Mouse (Mus musculus): ENCODE data around the gene Sgk1. TPM values are rescaled to one million over a fixed set of nuclear protein-coding genes. Genes with fewer than 3 reads are reported as not detected.
A peak's percentile ranks its signal among the peaks of the same experiment; 100 is the strongest.

Gene Sgk1
- 32.8 and 41.7 TPM in 2 replicates for polyA plus RNA-seq (2016; fragmentation: Nextera tagmentation; extraction: Ambion mirVana)

DNA sequence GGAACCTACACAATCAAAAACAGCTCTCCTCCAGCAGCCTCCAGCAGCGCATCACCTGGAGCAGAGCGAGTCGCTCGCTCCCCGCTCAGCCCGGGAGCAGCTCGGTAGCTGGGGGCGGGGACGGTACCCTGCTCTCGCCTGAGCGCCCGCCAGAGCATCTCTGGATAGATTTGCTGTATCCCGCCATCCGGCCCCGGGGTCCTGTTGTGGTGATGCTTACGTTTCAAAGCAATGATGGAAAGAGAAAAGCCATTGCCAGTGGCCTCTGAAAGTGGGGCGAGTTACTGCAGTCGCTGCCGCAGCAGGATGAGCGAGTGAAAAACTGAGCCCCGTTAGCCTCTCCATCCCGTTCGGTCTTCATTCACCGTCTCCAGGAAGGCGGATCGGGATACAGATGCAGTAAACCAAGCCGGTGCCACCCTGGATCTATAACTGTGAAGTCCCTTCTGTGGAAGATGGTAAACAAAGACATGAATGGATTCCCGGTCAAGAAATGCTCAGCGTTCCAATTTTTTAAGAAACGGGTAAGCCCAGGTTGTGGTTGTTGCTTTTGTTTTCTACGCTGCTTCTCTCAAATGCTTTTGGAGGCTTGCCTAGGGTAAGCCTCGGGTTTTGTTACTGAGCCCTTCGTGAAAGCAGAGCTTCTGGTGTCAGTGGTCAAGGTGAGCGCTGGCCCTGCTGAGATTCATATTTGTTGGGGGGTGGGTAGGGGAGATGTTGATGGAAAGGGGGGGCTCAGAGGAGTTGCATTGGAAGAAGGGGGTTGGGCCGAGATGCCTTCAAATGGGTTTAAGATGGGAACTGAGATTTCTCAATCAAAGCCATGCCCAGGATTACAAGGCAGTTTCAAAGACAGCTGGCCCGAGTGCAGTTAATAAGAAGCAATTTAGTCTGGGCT is at the start of gene Sgk1:
Gene Sgk1 (plus strand): TSS at position 1 of the 898 bp plus-strand sequence.
- WGBS: under 1% methylated on average over 36 of the region's 36 CpGs
- Histone ChIP-seq H3K9me3 (no peaks in the 10 kb centered on the region), H3K27me3 (no peaks in the 10 kb centered on the region), H3K27ac (peak within 1 kb of the TSS; percentile 43), H3K4me3 (peak within 1 kb of the TSS; percentile 43), H3K36me3 (no peaks in the 10 kb centered on the region), H3K9ac (peak within 1 kb of the TSS; percentile 47), H3K4me1 (peaks cover 22% of the 10 kb centered on the region), H3K4me2 (replicated peaks) (peak within 1 kb of the TSS; percentile 63)
- no peak for ATAC-seq (ENCODE audit: insufficient number of reproducible peaks, insufficient read depth, low FRiP score, low TSS enrichment)

GRCm38 (mm10) chr10:21832282-21832681 is 49.7 kb upstream of the Sgk1 start:
- Histone ChIP-seq H3K4me1 (peaks cover 15% of the 10 kb centered on the region), H3K36me3 (no peaks in the 10 kb centered on the region), H3K9ac (no peak overlapping the region), H3K4me2 (replicated peaks) (no peak overlapping the region), H3K4me3 (no peak overlapping the region), H3K27me3 (0 out of 2 replicates have a peak, but pooled peaks cover 4% of the 10 kb centered on the region), H3K9me3 (no peaks in the 10 kb centered on the region), H3K27ac (no peak overlapping the region)
- 66% methylated on average over 2 of the region's 2 CpGs for WGBS
- no peak for ATAC-seq (ENCODE audit: insufficient number of reproducible peaks, insufficient read depth, low FRiP score, low TSS enrichment)

GRCm38 (mm10) chr10:21833757-21834156 is 48.2 kb upstream of the Sgk1 start:
- H3K9ac ChIP-seq: no peak overlapping the region
- 0 out of 2 replicates have a peak, but pooled peaks cover 4% of the 10 kb centered on the region for H3K27me3 ChIP-seq
- WGBS: 78% methylated on average over 3 of the region's 3 CpGs
- peaks cover 12% of the 10 kb centered on the region for H3K4me1 ChIP-seq
- no peak overlapping the region for H3K4me2 ChIP-seq (replicated peaks)
- H3K9me3 ChIP-seq: no peaks in the 10 kb centered on the region
- ATAC-seq (ENCODE audit: insufficient number of reproducible peaks, insufficient read depth, low FRiP score, low TSS enrichment): no peak
- H3K27ac ChIP-seq: no peak overlapping the region
- no peak overlapping the region for H3K4me3 ChIP-seq
- H3K36me3 ChIP-seq: no peaks in the 10 kb centered on the region

DNA sequence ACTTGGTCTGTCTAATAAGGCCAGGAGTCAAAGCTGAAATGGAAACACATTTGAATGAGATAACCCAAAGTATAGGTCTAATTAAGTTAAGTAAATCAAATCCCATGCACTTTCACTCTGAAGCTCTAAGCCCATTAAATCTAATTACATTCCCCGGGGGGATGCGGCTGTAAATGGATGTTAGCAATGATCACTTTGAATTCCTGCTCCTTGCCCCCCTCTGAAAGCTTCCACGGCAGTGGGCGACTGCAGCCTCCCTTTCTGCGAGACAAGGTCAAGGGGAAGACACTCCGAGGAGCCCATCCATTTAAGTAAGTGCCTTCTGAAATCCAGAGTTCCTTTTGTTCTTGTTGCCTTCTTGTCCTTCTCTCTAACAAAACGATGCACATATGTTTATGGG is 46.9 kb upstream of the Sgk1 start:
- H3K9ac ChIP-seq: no peak overlapping the region
- no peak overlapping the region for H3K4me3 ChIP-seq
- 0 out of 2 replicates have a peak, but pooled peaks cover 5% of the 10 kb centered on the region for H3K4me1 ChIP-seq
- no peak for ATAC-seq (ENCODE audit: insufficient number of reproducible peaks, insufficient read depth, low FRiP score, low TSS enrichment)
- H3K4me2 ChIP-seq (replicated peaks): no peak overlapping the region
- 24% methylated on average over 7 of the region's 7 CpGs for WGBS
- H3K36me3 ChIP-seq: no peaks in the 10 kb centered on the region
- H3K27ac ChIP-seq: no peak overlapping the region
- no peaks in the 10 kb centered on the region for H3K9me3 ChIP-seq
- H3K27me3 ChIP-seq: 0 out of 2 replicates have a peak, but pooled peaks cover 4% of the 10 kb centered on the region

DNA sequence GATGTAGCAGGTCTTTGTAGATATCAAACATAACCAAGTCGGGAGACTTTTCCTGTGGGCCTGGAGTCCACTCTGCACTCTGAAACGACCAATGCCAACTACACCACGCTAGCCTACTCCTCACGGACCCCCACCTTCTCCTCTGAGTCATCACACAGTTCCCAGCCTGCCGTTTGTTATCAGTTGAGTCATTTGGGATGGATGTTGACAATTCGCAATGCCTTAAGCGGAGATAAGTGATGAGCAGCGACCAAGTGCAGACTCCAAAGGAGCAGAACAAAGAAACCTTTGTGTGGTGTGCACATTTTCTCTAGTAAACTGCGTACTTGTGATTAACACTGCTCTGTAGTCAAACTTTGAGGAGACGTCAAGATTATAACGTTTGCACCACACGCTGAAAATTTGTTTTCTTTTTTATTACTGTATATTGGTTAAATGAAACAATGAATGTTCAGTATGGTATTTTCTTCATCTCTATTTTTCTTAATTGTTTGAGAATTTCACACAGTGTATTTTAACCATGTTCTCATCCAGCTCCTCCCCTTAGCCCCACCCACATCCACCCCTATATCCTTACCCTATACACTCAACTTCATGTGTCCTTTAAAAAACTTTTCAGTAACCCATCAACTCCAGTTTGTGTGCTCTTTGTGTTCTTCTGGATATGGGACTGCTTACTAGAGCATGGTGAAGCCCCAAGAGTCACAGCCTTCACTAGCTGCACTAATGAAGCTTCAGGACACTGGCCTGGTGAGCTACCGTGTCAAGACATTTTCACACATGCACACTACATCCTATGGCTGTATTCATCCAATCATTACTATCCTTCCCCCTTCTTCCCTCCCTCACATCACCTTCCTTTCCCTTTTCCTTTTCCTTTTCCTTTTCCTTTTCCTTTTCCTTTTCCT is 42.5 kb upstream of the Sgk1 start:
- Histone ChIP-seq H3K36me3 (no peaks in the 10 kb centered on the region), H3K4me3 (no peak overlapping the region), H3K4me1 (peaks cover 12% of the 10 kb centered on the region; the same call in 1 of the 2 replicates), H3K9me3 (no peaks in the 10 kb centered on the region), H3K9ac (no peak overlapping the region), H3K27me3 (0 out of 2 replicates have a peak, but pooled peaks cover 4% of the 10 kb centered on the region), H3K27ac (no peak overlapping the region), H3K4me2 (replicated peaks) (no peak overlapping the region)
- 56% methylated on average over 13 of the region's 13 CpGs for WGBS
- ATAC-seq (ENCODE audit: insufficient number of reproducible peaks, insufficient read depth, low FRiP score, low TSS enrichment): no peak

DNA sequence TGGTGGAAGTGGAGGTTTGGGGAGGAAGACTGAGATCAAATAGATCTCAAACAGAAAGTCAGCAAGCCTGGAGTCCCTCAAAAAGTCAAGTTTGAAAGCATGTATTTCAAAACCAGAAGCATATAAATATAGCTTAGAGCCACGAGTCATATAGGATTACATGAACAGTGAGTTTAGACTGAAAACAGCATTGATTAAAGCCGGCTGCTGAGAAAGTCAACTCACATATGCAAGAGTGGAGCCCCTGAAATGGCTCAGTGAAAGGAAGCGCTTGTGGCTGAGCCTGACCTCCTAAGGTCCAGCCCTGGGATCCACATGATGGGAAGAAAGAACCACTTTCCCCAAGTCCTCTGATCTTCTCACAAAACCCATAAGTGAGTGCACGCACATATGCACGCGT is 38.7 kb upstream of the Sgk1 start:
- H3K9me3 ChIP-seq: no peaks in the 10 kb centered on the region
- H3K9ac ChIP-seq: no peak overlapping the region
- no peak for ATAC-seq (ENCODE audit: insufficient number of reproducible peaks, insufficient read depth, low FRiP score, low TSS enrichment)
- 59% methylated on average over 6 of the region's 6 CpGs for WGBS
- H3K27me3 ChIP-seq: no peaks in the 10 kb centered on the region
- no peaks in the 10 kb centered on the region for H3K36me3 ChIP-seq
- H3K4me2 ChIP-seq (replicated peaks): no peak overlapping the region
- peak overlapping the region; percentile 76; the same call in 1 of the 2 replicates for H3K27ac ChIP-seq
- H3K4me1 ChIP-seq: peaks cover 7% of the 10 kb centered on the region; the same call in 1 of the 2 replicates
- no peak overlapping the region for H3K4me3 ChIP-seq

DNA sequence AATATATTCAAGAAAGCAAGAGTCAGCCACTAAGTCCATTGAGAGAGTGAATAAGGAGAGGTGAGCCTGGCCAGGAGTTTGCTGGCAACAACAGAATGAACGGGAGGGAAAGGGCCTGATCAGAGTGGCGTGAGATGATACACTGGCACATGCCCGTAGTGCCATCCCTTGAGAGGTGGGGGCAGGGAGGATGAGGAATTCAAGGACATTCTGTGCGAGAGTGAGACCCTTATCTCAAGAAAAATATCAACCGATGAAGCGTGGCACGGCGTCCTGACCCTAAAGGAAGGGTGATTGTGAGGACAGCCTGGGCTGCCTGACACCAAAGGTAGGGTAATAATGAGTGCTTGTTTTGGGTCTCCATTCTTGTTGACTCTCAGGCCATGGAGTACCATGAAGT is 38.1 kb upstream of the Sgk1 start:
- H3K9me3 ChIP-seq: no peaks in the 10 kb centered on the region
- no peaks in the 10 kb centered on the region for H3K27me3 ChIP-seq
- 77% methylated on average over 8 of the region's 8 CpGs for WGBS
- H3K27ac ChIP-seq: no peak overlapping the region
- H3K4me3 ChIP-seq: no peak overlapping the region
- no peak overlapping the region for H3K9ac ChIP-seq
- peaks cover 7% of the 10 kb centered on the region; the same call in 1 of the 2 replicates for H3K4me1 ChIP-seq
- no peaks in the 10 kb centered on the region for H3K36me3 ChIP-seq
- no peak overlapping the region for H3K4me2 ChIP-seq (replicated peaks)
- no peak for ATAC-seq (ENCODE audit: insufficient number of reproducible peaks, insufficient read depth, low FRiP score, low TSS enrichment)

DNA sequence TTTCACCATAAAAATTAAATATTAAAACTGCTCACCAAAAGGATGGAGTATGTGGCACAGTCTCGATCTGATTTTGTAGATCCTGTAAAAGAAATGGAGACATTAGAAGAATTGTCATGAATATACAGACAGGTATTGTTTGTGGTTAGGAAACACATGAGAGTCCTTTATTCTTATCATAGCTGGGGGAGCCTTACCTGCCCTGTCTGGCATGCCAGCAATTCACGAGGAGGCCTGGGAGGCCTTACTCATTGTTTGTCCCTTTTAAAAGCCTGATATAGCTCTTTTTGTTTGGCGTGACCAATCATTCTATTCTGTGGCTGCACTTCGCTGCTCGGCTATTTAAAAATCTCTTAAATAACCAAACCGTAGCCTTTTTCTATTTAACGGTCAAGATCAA is 37.6 kb upstream of the Sgk1 start:
- WGBS: 73% methylated on average over 7 of the region's 7 CpGs
- no peak overlapping the region for H3K4me3 ChIP-seq
- H3K27me3 ChIP-seq: no peaks in the 10 kb centered on the region
- H3K27ac ChIP-seq: no peak overlapping the region
- peaks cover 7% of the 10 kb centered on the region; the same call in 1 of the 2 replicates for H3K4me1 ChIP-seq
- no peak overlapping the region for H3K4me2 ChIP-seq (replicated peaks)
- no peaks in the 10 kb centered on the region for H3K36me3 ChIP-seq
- H3K9ac ChIP-seq: no peak overlapping the region
- no peak for ATAC-seq (ENCODE audit: insufficient number of reproducible peaks, insufficient read depth, low FRiP score, low TSS enrichment)
- H3K9me3 ChIP-seq: no peaks in the 10 kb centered on the region

- peaks cover 7% of the 10 kb centered on the region; the same call in 1 of the 2 replicates for H3K4me1 ChIP-seq
- WGBS: 77% methylated on average over 10 of the region's 10 CpGs
- ATAC-seq (ENCODE audit: insufficient number of reproducible peaks, insufficient read depth, low FRiP score, low TSS enrichment): no peak
- no peaks in the 10 kb centered on the region for H3K27me3 ChIP-seq
- no peak overlapping the region for H3K4me2 ChIP-seq (replicated peaks)
- no peak overlapping the region for H3K4me3 ChIP-seq
- H3K9me3 ChIP-seq: no peaks in the 10 kb centered on the region
- no peaks in the 10 kb centered on the region for H3K36me3 ChIP-seq
- H3K9ac ChIP-seq: no peak overlapping the region
- no peak overlapping the region for H3K27ac ChIP-seq
Observed at GRCm38 (mm10) chr10:21845601-21846282, 36.2 kb upstream of the Sgk1 start.

DNA sequence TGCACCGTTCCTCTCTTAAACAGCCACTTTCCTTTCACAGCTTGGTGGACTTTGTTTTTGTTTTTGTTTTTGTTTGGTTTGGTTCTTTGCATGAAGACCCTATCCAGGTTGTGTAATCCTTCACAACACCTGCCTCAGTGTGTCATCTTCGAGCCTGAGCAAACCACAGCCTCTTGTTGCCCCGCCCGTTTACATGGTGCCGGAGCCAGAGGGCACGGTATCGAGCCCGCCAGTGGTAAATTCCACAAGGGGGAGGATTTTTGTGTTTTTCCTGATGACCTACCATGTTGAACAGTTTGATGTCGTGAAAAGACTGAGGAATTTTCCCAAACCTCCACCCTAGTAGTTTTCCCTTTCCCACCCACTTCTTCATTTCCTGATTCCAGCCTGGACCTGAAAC is 35.6 kb upstream of the Sgk1 start:
- Histone ChIP-seq H3K27me3 (no peaks in the 10 kb centered on the region), H3K9me3 (no peaks in the 10 kb centered on the region), H3K36me3 (no peaks in the 10 kb centered on the region), H3K27ac (no peak overlapping the region), H3K9ac (no peak overlapping the region), H3K4me1 (peaks cover 7% of the 10 kb centered on the region; the same call in 1 of the 2 replicates), H3K4me3 (no peak overlapping the region), H3K4me2 (replicated peaks) (no peak overlapping the region)
- ATAC-seq (ENCODE audit: insufficient number of reproducible peaks, insufficient read depth, low FRiP score, low TSS enrichment): no peak
- WGBS: 84% methylated on average over 9 of the region's 9 CpGs

All from embryonic facial prominence, embryonic 12.5 days (tissue).